Mouse (Mus musculus): Measurements from ENCODE around the gene Igfbp3. TPM values are rescaled to one million over a fixed set of nuclear protein-coding genes. Genes with fewer than 3 reads are reported as not detected.
A peak's percentile ranks its signal among the peaks of the same experiment; 100 is the strongest.

Gene Igfbp3
- polyA plus RNA-seq, 1 experiment from 2014 or later: 53.7 TPM

- WGBS: 88% methylated on average over 9 of the region's 9 CpGs
- no peak for ATAC-seq (replicated peaks; ENCODE audit: insufficient number of reproducible peaks, low FRiP score, low TSS enrichment, low read depth)
- Histone ChIP-seq H3K4me2 (ENCODE audit: low read depth, low read length) (no peak overlapping the region), H3K9me3 (replicated peaks; ENCODE audit: control insufficient read depth, low read length) (no peaks in the 10 kb centered on the region), H3K4me1 (ENCODE audit: control insufficient read depth, insufficient read depth, low read length) (no peaks in the 10 kb centered on the region), H3K9ac (replicated peaks; ENCODE audit: low read length) (no peak overlapping the region), H3K27ac (replicated peaks; ENCODE audit: low read depth, low read length) (no peak overlapping the region), H3K36me3 (replicated peaks; ENCODE audit: control insufficient read depth, insufficient read depth, low read depth, low read length) (no peaks in the 10 kb centered on the region), H3K27me3 (ENCODE audit: control insufficient read depth, insufficient read depth, low read length) (no peaks in the 10 kb centered on the region), H3K4me3 (ENCODE audit: low read depth, low read length) (no peak overlapping the region)
- no peak for DNase-seq (ENCODE audit: low spot score)
These were observed 9.9 kb downstream of the Igfbp3 start for GRCm38 (mm10) chr11:7203846-7204245.

- Histone ChIP-seq H3K4me3 (ENCODE audit: low read depth, low read length) (no peak overlapping the region), H3K27me3 (ENCODE audit: control insufficient read depth, insufficient read depth, low read length) (no peaks in the 10 kb centered on the region), H3K36me3 (replicated peaks; ENCODE audit: control insufficient read depth, insufficient read depth, low read depth, low read length) (no peaks in the 10 kb centered on the region), H3K27ac (replicated peaks; ENCODE audit: low read depth, low read length) (no peak overlapping the region), H3K9ac (replicated peaks; ENCODE audit: low read length) (no peak overlapping the region), H3K9me3 (replicated peaks; ENCODE audit: control insufficient read depth, low read length) (no peaks in the 10 kb centered on the region), H3K4me1 (ENCODE audit: control insufficient read depth, insufficient read depth, low read length) (no peaks in the 10 kb centered on the region), H3K4me2 (ENCODE audit: low read depth, low read length) (no peak overlapping the region)
- no peak for DNase-seq (ENCODE audit: low spot score)
- ATAC-seq (replicated peaks; ENCODE audit: insufficient number of reproducible peaks, low FRiP score, low TSS enrichment, low read depth): no peak
- 63% methylated on average over 7 of the region's 7 CpGs for WGBS
These were observed 11.5 kb downstream of the Igfbp3 start for GRCm38 (mm10) chr11:7202206-7202605.

- H3K4me1 ChIP-seq (ENCODE audit: control insufficient read depth, insufficient read depth, low read length): no peaks in the 10 kb centered on the region
- no peaks in the 10 kb centered on the region for H3K9me3 ChIP-seq (replicated peaks; ENCODE audit: control insufficient read depth, low read length)
- H3K27ac ChIP-seq (replicated peaks; ENCODE audit: low read depth, low read length): no peak overlapping the region
- no peak for DNase-seq (ENCODE audit: low spot score)
- no peak for ATAC-seq (replicated peaks; ENCODE audit: insufficient number of reproducible peaks, low FRiP score, low TSS enrichment, low read depth)
- no peaks in the 10 kb centered on the region for H3K36me3 ChIP-seq (replicated peaks; ENCODE audit: control insufficient read depth, insufficient read depth, low read depth, low read length)
- H3K9ac ChIP-seq (replicated peaks; ENCODE audit: low read length): no peak overlapping the region
- no peak overlapping the region for H3K4me3 ChIP-seq (ENCODE audit: low read depth, low read length)
- H3K4me2 ChIP-seq (ENCODE audit: low read depth, low read length): no peak overlapping the region
- 84% methylated on average over 9 of the region's 9 CpGs for WGBS
- H3K27me3 ChIP-seq (ENCODE audit: control insufficient read depth, insufficient read depth, low read length): no peaks in the 10 kb centered on the region
These were observed 13.3 kb downstream of the Igfbp3 start for GRCm38 (mm10) chr11:7200393-7200783.

- Histone ChIP-seq H3K4me1 (ENCODE audit: control insufficient read depth, insufficient read depth, low read length) (no peaks in the 10 kb centered on the region), H3K36me3 (replicated peaks; ENCODE audit: control insufficient read depth, insufficient read depth, low read depth, low read length) (no peaks in the 10 kb centered on the region), H3K4me3 (ENCODE audit: low read depth, low read length) (no peak overlapping the region), H3K9ac (replicated peaks; ENCODE audit: low read length) (no peak overlapping the region), H3K4me2 (ENCODE audit: low read depth, low read length) (no peak overlapping the region), H3K27me3 (ENCODE audit: control insufficient read depth, insufficient read depth, low read length) (no peaks in the 10 kb centered on the region), H3K27ac (replicated peaks; ENCODE audit: low read depth, low read length) (no peak overlapping the region), H3K9me3 (replicated peaks; ENCODE audit: control insufficient read depth, low read length) (no peaks in the 10 kb centered on the region)
- WGBS: 55% methylated on average over 14 of the region's 14 CpGs
- DNase-seq (ENCODE audit: low spot score) (peak; percentile 83), ATAC-seq (replicated peaks; ENCODE audit: insufficient number of reproducible peaks, low FRiP score, low TSS enrichment, low read depth) (no peak)
These were observed 13.9 kb downstream of the Igfbp3 start for GRCm38 (mm10) chr11:7199736-7200392.

GRCm38 (mm10) chr11:7198481-7199256 lies 15.1 kb downstream of the Igfbp3 start:
- H3K4me1 ChIP-seq (ENCODE audit: control insufficient read depth, insufficient read depth, low read length): no peaks in the 10 kb centered on the region
- no peak overlapping the region for H3K27ac ChIP-seq (replicated peaks; ENCODE audit: low read depth, low read length)
- H3K27me3 ChIP-seq (ENCODE audit: control insufficient read depth, insufficient read depth, low read length): no peaks in the 10 kb centered on the region
- DNase-seq (ENCODE audit: low spot score) (no peak), ATAC-seq (replicated peaks; ENCODE audit: insufficient number of reproducible peaks, low FRiP score, low TSS enrichment, low read depth) (no peak; the same call in 1 of the 2 replicates)
- WGBS: 72% methylated on average over 10 of the region's 10 CpGs
- H3K4me2 ChIP-seq (ENCODE audit: low read depth, low read length): no peak overlapping the region
- no peak overlapping the region for H3K9ac ChIP-seq (replicated peaks; ENCODE audit: low read length)
- no peaks in the 10 kb centered on the region for H3K9me3 ChIP-seq (replicated peaks; ENCODE audit: control insufficient read depth, low read length)
- no peak overlapping the region for H3K4me3 ChIP-seq (ENCODE audit: low read depth, low read length)
- no peaks in the 10 kb centered on the region for H3K36me3 ChIP-seq (replicated peaks; ENCODE audit: control insufficient read depth, insufficient read depth, low read depth, low read length)

GRCm38 (mm10) chr11:7198006-7198405 lies 15.7 kb downstream of the Igfbp3 start:
- no peak overlapping the region for H3K4me2 ChIP-seq (ENCODE audit: low read depth, low read length)
- ATAC-seq (replicated peaks; ENCODE audit: insufficient number of reproducible peaks, low FRiP score, low TSS enrichment, low read depth) (0 out of 2 replicates have a peak, but pooled peaks have one; percentile 19), DNase-seq (ENCODE audit: low spot score) (no peak)
- no peaks in the 10 kb centered on the region for H3K4me1 ChIP-seq (ENCODE audit: control insufficient read depth, insufficient read depth, low read length)
- H3K9ac ChIP-seq (replicated peaks; ENCODE audit: low read length): no peak overlapping the region
- WGBS: 91% methylated on average over 19 of the region's 19 CpGs
- H3K27ac ChIP-seq (replicated peaks; ENCODE audit: low read depth, low read length): no peak overlapping the region
- H3K9me3 ChIP-seq (replicated peaks; ENCODE audit: control insufficient read depth, low read length): no peaks in the 10 kb centered on the region
- no peak overlapping the region for H3K4me3 ChIP-seq (ENCODE audit: low read depth, low read length)
- H3K36me3 ChIP-seq (replicated peaks; ENCODE audit: control insufficient read depth, insufficient read depth, low read depth, low read length): no peaks in the 10 kb centered on the region
- no peaks in the 10 kb centered on the region for H3K27me3 ChIP-seq (ENCODE audit: control insufficient read depth, insufficient read depth, low read length)

GRCm38 (mm10) chr11:7197491-7197941 lies 16.2 kb downstream of the Igfbp3 start, which contains the start of gene Igfbp1:
Gene Igfbp1 (plus strand): TSS chr11:7197782.
- H3K27ac ChIP-seq (replicated peaks; ENCODE audit: low read depth, low read length): no peak within 1 kb of the TSS
- no peak for DNase-seq (ENCODE audit: low spot score)

GRCm38 (mm10) chr11:7195312-7195685 lies 18.4 kb downstream of the Igfbp3 start:
- H3K9ac ChIP-seq (replicated peaks; ENCODE audit: low read length): no peak overlapping the region
- H3K4me3 ChIP-seq (ENCODE audit: low read depth, low read length): no peak overlapping the region
- no peaks in the 10 kb centered on the region for H3K9me3 ChIP-seq (replicated peaks; ENCODE audit: control insufficient read depth, low read length)
- no peaks in the 10 kb centered on the region for H3K27me3 ChIP-seq (ENCODE audit: control insufficient read depth, insufficient read depth, low read length)
- DNase-seq (ENCODE audit: low spot score) (no peak), ATAC-seq (replicated peaks; ENCODE audit: insufficient number of reproducible peaks, low FRiP score, low TSS enrichment, low read depth) (no peak)
- no peaks in the 10 kb centered on the region for H3K4me1 ChIP-seq (ENCODE audit: control insufficient read depth, insufficient read depth, low read length)
- H3K36me3 ChIP-seq (replicated peaks; ENCODE audit: control insufficient read depth, insufficient read depth, low read depth, low read length): no peaks in the 10 kb centered on the region
- no peak overlapping the region for H3K27ac ChIP-seq (replicated peaks; ENCODE audit: low read depth, low read length)
- H3K4me2 ChIP-seq (ENCODE audit: low read depth, low read length): no peak overlapping the region
- WGBS: 90% methylated on average over 4 of the region's 4 CpGs

More at GRCm38 (mm10) chr11:7197491-7197941, 16.2 kb downstream of the Igfbp3 start, which contains the start of gene Igfbp1:
- no peaks in the 10 kb centered on the region for H3K4me1 ChIP-seq (ENCODE audit: control insufficient read depth, insufficient read depth, low read length)
- H3K4me3 ChIP-seq (ENCODE audit: low read depth, low read length): no peak within 1 kb of the TSS
- no peaks in the 10 kb centered on the region for H3K27me3 ChIP-seq (ENCODE audit: control insufficient read depth, insufficient read depth, low read length)
- 49% methylated on average over 12 of the region's 12 CpGs for WGBS
- ATAC-seq (replicated peaks; ENCODE audit: insufficient number of reproducible peaks, low FRiP score, low TSS enrichment, low read depth): 0 out of 2 replicates have a peak, but pooled peaks have one; percentile 19
- no peak within 1 kb of the TSS for H3K9ac ChIP-seq (replicated peaks; ENCODE audit: low read length)
- H3K4me2 ChIP-seq (ENCODE audit: low read depth, low read length): no peak within 1 kb of the TSS
- no peaks in the 10 kb centered on the region for H3K9me3 ChIP-seq (replicated peaks; ENCODE audit: control insufficient read depth, low read length)
- no peaks in the 10 kb centered on the region for H3K36me3 ChIP-seq (replicated peaks; ENCODE audit: control insufficient read depth, insufficient read depth, low read depth, low read length)

Data from embryonic facial prominence, embryonic 11.5 days (tissue).